ENCODE assay signal across 9 mouse cellular contexts in genomic region chr9:121162789-121163188, GRCm38 (mm10).
DNase-seq lines count a peak whose midpoint lies in the region; ATAC-seq and TF ChIP-seq lines count a peak whose summit lies in the region.
"Had no signal": no experiment of that assay in that cellular context is flagged by ENCODE, and none has a peak within 500 bp of the region (broad histone marks: within the 10 kb centered on the region; RNA-seq: fewer than 3 reads in every experiment).

No protein-coding gene starts in this region.

- ATAC-seq in kidney, embryonic 14.5 days (ENCODE audit: low FRiP score, low TSS enrichment) = no peak
- peak; percentile 44 to 67; a peak in 3 of 4 replicates for ATAC-seq in hematopoietic stem cell, adult 5-6 weeks (replicated peaks in 1 of 2; ENCODE audit: insufficient read depth in 1 of 2, low FRiP score in 2 of 2, low TSS enrichment in 1 of 2, low read depth in 1 of 2, poor library complexity in 2 of 2, severe bottlenecking in 2 of 2)
- ATAC-seq in midbrain, embryonic 15.5 days (replicated peaks) = no peak

- H3K4me1 ChIP-seq in kidney, embryonic 14.5 days (ENCODE audit: control insufficient read depth, insufficient read depth, low read length) = no peaks in the 10 kb centered on the region
- H3K4me1 ChIP-seq in thymus, adult 2 months (replicated peaks; ENCODE audit: control insufficient read depth, insufficient read depth, low read length) = no peaks in the 10 kb centered on the region
- H3K4me1 ChIP-seq in midbrain, embryonic 15.5 days = no peaks in the 10 kb centered on the region
- peaks cover 5% of the 10 kb centered on the region; the same call in 1 of the 2 replicates for H3K4me1 ChIP-seq in hindbrain, embryonic 10.5 days (replicated peaks)
- H3K4me1 ChIP-seq: stomach, embryonic 15.5 days had no signal

- no peak overlapping the region for H3K4me3 ChIP-seq in kidney, embryonic 14.5 days (ENCODE audit: low read length)
- H3K4me3 ChIP-seq in thymus, adult 2 months (ENCODE audit: control insufficient read depth, insufficient read depth, low read length) = no peak overlapping the region
- H3K4me3 ChIP-seq in midbrain, embryonic 15.5 days = no peak overlapping the region
- no peak overlapping the region for H3K4me3 ChIP-seq in hindbrain, embryonic 10.5 days
- H3K4me3 ChIP-seq: stomach, embryonic 15.5 days had no signal

- no peak for TF ChIP-seq POLR2A in thymus, adult 2 months (IDR thresholded peaks at IDR 0.05; ENCODE audit: control insufficient read depth, extremely low read depth, insufficient read depth, low read length, poor library complexity)

- H3K27ac ChIP-seq in kidney, embryonic 14.5 days (ENCODE audit: low read depth, low read length) = no peak overlapping the region
- H3K27ac ChIP-seq in thymus, adult 2 months (ENCODE audit: control insufficient read depth, insufficient read depth, low read length) = no peak overlapping the region
- no peak overlapping the region for H3K27ac ChIP-seq in midbrain, embryonic 15.5 days
- no peak overlapping the region for H3K27ac ChIP-seq in hindbrain, embryonic 10.5 days
- H3K27ac ChIP-seq: stomach, embryonic 15.5 days had no signal

- no peaks in the 10 kb centered on the region for H3K36me3 ChIP-seq in kidney, embryonic 14.5 days (ENCODE audit: control insufficient read depth, insufficient read depth, low read length)
- no peaks in the 10 kb centered on the region for H3K36me3 ChIP-seq in thymus, adult 2 months (ENCODE audit: control insufficient read depth, insufficient read depth, low read length)
- no peaks in the 10 kb centered on the region for H3K36me3 ChIP-seq in midbrain, embryonic 15.5 days (replicated peaks)
- peaks cover 6% of the 10 kb centered on the region for H3K36me3 ChIP-seq in hindbrain, embryonic 10.5 days
- H3K36me3 ChIP-seq: stomach, embryonic 15.5 days had no signal

- no peak overlapping the region for H3K9ac ChIP-seq in kidney, embryonic 14.5 days (ENCODE audit: low read depth, low read length)
- no peak overlapping the region for H3K9ac ChIP-seq in midbrain, embryonic 15.5 days
- H3K9ac ChIP-seq: stomach, embryonic 15.5 days had no signal

- no peaks in the 10 kb centered on the region for H3K27me3 ChIP-seq in kidney, embryonic 14.5 days (ENCODE audit: control insufficient read depth, insufficient read depth, low read length)
- no peaks in the 10 kb centered on the region for H3K27me3 ChIP-seq in thymus, adult 2 months (ENCODE audit: control insufficient read depth, insufficient read depth, low read length)
- H3K27me3 ChIP-seq in midbrain, embryonic 15.5 days (replicated peaks) = no peaks in the 10 kb centered on the region
- H3K27me3 ChIP-seq in hindbrain, embryonic 10.5 days (ENCODE audit: insufficient read depth, poor library complexity, severe bottlenecking) = no peaks in the 10 kb centered on the region
- H3K27me3 ChIP-seq: stomach, embryonic 15.5 days had no signal

- DNase-seq in kidney, adult 11 months = peak; percentile 4
- DNase-seq in CD4-positive helper T cell, adult 2 months (ENCODE audit: low read depth, low spot score) = peak; percentile 19
- peak; percentile 6 for DNase-seq in MEL-GATA-1-ER (ENCODE audit: extremely low read depth, low read depth)
- peak; percentile 45 for DNase-seq in thymus, adult 2 months
- no peak for DNase-seq in hindbrain, embryonic 10.5 days (ENCODE audit: low spot score)

- no peak for TF ChIP-seq CTCF in thymus, adult 2 months (IDR thresholded peaks at IDR 0.05; ENCODE audit: borderline replicate concordance, control insufficient read depth, extremely low read depth, insufficient read depth, low read length, poor library complexity)

- H3K9me3 ChIP-seq in kidney, embryonic 14.5 days (ENCODE audit: control insufficient read depth, low read length) = no peaks in the 10 kb centered on the region
- no peaks in the 10 kb centered on the region for H3K9me3 ChIP-seq in midbrain, embryonic 15.5 days
- no peaks in the 10 kb centered on the region for H3K9me3 ChIP-seq in hindbrain, embryonic 10.5 days
- H3K9me3 ChIP-seq: stomach, embryonic 15.5 days had no signal

- WGBS in kidney, embryonic 14.5 days = 50% methylated on average over 5 of the region's 5 CpGs
- 2% methylated on average over 5 of the region's 5 CpGs for WGBS in thymus, adult 2 months
- WGBS in midbrain, embryonic 15.5 days = 57% methylated on average over 5 of the region's 5 CpGs
- WGBS in hindbrain, embryonic 10.5 days = 44% methylated on average over 5 of the region's 5 CpGs

- H3K4me2 ChIP-seq in kidney, embryonic 14.5 days (replicated peaks; ENCODE audit: low read depth, low read length) = no peak overlapping the region
- H3K4me2 ChIP-seq in midbrain, embryonic 15.5 days = no peak overlapping the region
- H3K4me2 ChIP-seq: stomach, embryonic 15.5 days had no signal

Comparison
In these comparisons a context has a peak if more than half of its experiments do, and no peak if none do; other contexts are left out.
1. ATAC-seq: peak in hematopoietic stem cell, adult 5-6 weeks (2 of 2); none in kidney, embryonic 14.5 days (single experiment) and midbrain, embryonic 15.5 days (single experiment).